Mouse (Mus musculus): Measurements from ENCODE around the gene Mosmo. TPM values are rescaled to one million over a fixed set of nuclear protein-coding genes. Genes with fewer than 3 reads are reported as not detected.

The Mosmo gene
- 10 to 100 TPM; 76.4 to 84.5 (median 78.2) TPM for total RNA-seq (2022)

- DNase-seq (ENCODE audit: low spot score in 2 of 2): peak in 1 of 2 experiments; percentile 32
Observed at GRCm38 (mm10) chr7:120677001-120677643, at the start of gene Mosmo. Gene Mosmo, plus strand, starts transcription at chr7:120677618.

GRCm38 (mm10) chr7:120632518-120632917 is 44.9 kb upstream of the Mosmo start:
- peak; percentile 25 to 26 for DNase-seq (ENCODE audit: low spot score in 2 of 2)

GRCm38 (mm10) chr7:120634301-120634700 is 43.1 kb upstream of the Mosmo start:
- DNase-seq (ENCODE audit: low spot score in 2 of 2): no peak

GRCm38 (mm10) chr7:120634711-120635361 is 42.6 kb upstream of the Mosmo start, which contains the start of gene Uqcrc2:
Gene Uqcrc2, plus strand, starts transcription at chr7:120635176.
- peak; percentile 72 to 83 for DNase-seq (ENCODE audit: low spot score in 2 of 2)

GRCm38 (mm10) chr7:120635362-120635781 is 42.0 kb upstream of the Mosmo start:
- DNase-seq (ENCODE audit: low spot score in 2 of 2): no peak

GRCm38 (mm10) chr7:120635821-120636220 is 41.6 kb upstream of the Mosmo start:
- DNase-seq (ENCODE audit: low spot score in 2 of 2): no peak

GRCm38 (mm10) chr7:120643217-120643616 is 34.2 kb upstream of the Mosmo start:
- no peak for DNase-seq (ENCODE audit: low spot score in 2 of 2)

GRCm38 (mm10) chr7:120647849-120648248 is 29.6 kb upstream of the Mosmo start:
- peak; percentile 60 to 76 for DNase-seq (ENCODE audit: low spot score in 2 of 2)

- no peak for DNase-seq (ENCODE audit: low spot score in 2 of 2)
Observed at GRCm38 (mm10) chr7:120662079-120662478, 15.3 kb upstream of the Mosmo start.

GRCm38 (mm10) chr7:120670153-120670875 is 7.1 kb upstream of the Mosmo start, which contains the start of gene Pdzd9:
Gene Pdzd9, minus strand, starts transcription at chr7:120670343.
- DNase-seq (ENCODE audit: low spot score in 2 of 2): peak in 1 of 2 experiments; percentile 66

- DNase-seq (ENCODE audit: low spot score in 2 of 2): no peak
Observed at GRCm38 (mm10) chr7:120671271-120671670, 6.1 kb upstream of the Mosmo start.

- peak in 1 of 2 experiments; percentile 27 for DNase-seq (ENCODE audit: low spot score in 2 of 2)
Observed at GRCm38 (mm10) chr7:120677764-120678531, 530 bp downstream of the Mosmo start.

GRCm38 (mm10) chr7:120679023-120679422 is 1.6 kb downstream of the Mosmo start:
- DNase-seq (ENCODE audit: low spot score in 2 of 2): no peak

- DNase-seq (ENCODE audit: low spot score in 2 of 2): no peak
Observed at GRCm38 (mm10) chr7:120682002-120682401, 4.6 kb downstream of the Mosmo start.

GRCm38 (mm10) chr7:120684731-120685161 is 7.3 kb downstream of the Mosmo start:
- DNase-seq (ENCODE audit: low spot score in 2 of 2): peak; percentile 31 to 38

GRCm38 (mm10) chr7:120685227-120685626 is 7.8 kb downstream of the Mosmo start:
- peak in 1 of 2 experiments; percentile 21 for DNase-seq (ENCODE audit: low spot score in 2 of 2)

- no peak for DNase-seq (ENCODE audit: low spot score in 2 of 2)
Observed at GRCm38 (mm10) chr7:120690634-120691033, 13.2 kb downstream of the Mosmo start.

GRCm38 (mm10) chr7:120693831-120694375 is 16.5 kb downstream of the Mosmo start:
- no peak for DNase-seq (ENCODE audit: low spot score in 2 of 2)

- no peak for DNase-seq (ENCODE audit: low spot score in 2 of 2)
Observed at GRCm38 (mm10) chr7:120695196-120695595, 17.8 kb downstream of the Mosmo start.

- no peak for DNase-seq (ENCODE audit: low spot score in 2 of 2)
Observed at GRCm38 (mm10) chr7:120695641-120696040, 18.2 kb downstream of the Mosmo start.

GRCm38 (mm10) chr7:120696331-120696730 is 18.9 kb downstream of the Mosmo start:
- DNase-seq (ENCODE audit: low spot score in 2 of 2): no peak
